In the genomic region with DNA sequence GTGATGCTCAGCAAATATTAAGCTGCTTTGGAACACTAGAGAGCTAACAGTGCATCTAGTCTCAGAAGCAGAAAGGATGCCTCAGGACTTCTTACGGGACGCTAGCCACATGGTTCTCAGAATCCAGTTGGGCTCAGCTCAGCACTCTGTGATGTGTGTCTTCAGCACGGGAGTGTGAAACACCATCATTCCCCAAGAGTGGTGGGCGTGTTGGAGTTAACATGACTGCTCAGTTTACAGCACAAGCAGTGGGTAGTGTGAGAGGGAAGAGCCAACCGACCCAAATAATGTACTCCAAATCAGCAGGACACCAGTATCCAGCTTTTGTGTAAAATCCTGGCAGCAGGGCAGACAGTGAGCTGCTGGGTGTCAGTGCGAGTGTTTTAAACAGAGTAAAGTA, we compare ENCODE assay signal across 10 mouse cellular contexts.
DNase-seq lines count a peak whose midpoint lies in the region; ATAC-seq and TF ChIP-seq lines count a peak whose summit lies in the region.
"Had no signal": no experiment of that assay in that cellular context is flagged by ENCODE, and none has a peak within 500 bp of the region (broad histone marks: within the 10 kb centered on the region; RNA-seq: fewer than 3 reads in every experiment).

No protein-coding gene starts in this region.

- no peak for TF ChIP-seq CTCF in lung, embryonic 14.5 days (IDR thresholded peaks at IDR 0.05; ENCODE audit: low read depth)
- TF ChIP-seq CTCF in lung, postnatal 0 days (IDR thresholded peaks at IDR 0.05), result no peak

- no peak overlapping the region for H3K4me2 ChIP-seq in lung, embryonic 14.5 days
- no peak overlapping the region for H3K4me2 ChIP-seq in lung, postnatal 0 days (replicated peaks; ENCODE audit: low read depth, low read length)
- H3K4me2 ChIP-seq in hindbrain, embryonic 16.5 days (ENCODE audit: low read length), result no peak overlapping the region
- H3K4me2 ChIP-seq in neural tube, embryonic 15.5 days, result peak overlapping the region; percentile 19
- H3K4me2 ChIP-seq: embryonic facial prominence, embryonic 12.5 days had no signal

- DNase-seq in lung, embryonic 14.5 days, result peak; percentile 60
- no peak for DNase-seq in lung, postnatal 0 days (ENCODE audit: low spot score)
- DNase-seq in forebrain, embryonic 10.5 days (ENCODE audit: extremely low spot score, low spot score), result no peak
- DNase-seq in yolk sac, embryonic 10.5 days (ENCODE audit: low spot score), result no peak
- DNase-seq in urinary bladder, postnatal 36 days (ENCODE audit: low spot score in 2 of 2), result no peak
- DNase-seq: heart, adult 11 months; lung, postnatal 10 days had no signal

- H3K4me3 ChIP-seq in lung, embryonic 14.5 days (ENCODE audit: low read depth, low read length), result no peak overlapping the region
- H3K4me3 ChIP-seq in lung, postnatal 0 days (ENCODE audit: low read depth, low read length), result no peak overlapping the region
- H3K4me3 ChIP-seq in forebrain, embryonic 10.5 days, result peak overlapping the region; percentile 6; the same call in 1 of the 2 replicates
- no peak overlapping the region for H3K4me3 ChIP-seq in hindbrain, embryonic 16.5 days (ENCODE audit: low read length)
- H3K4me3 ChIP-seq in neural tube, embryonic 15.5 days (replicated peaks), result no peak overlapping the region
- H3K4me3 ChIP-seq: embryonic facial prominence, embryonic 12.5 days had no signal

- no peaks in the 10 kb centered on the region for H3K27me3 ChIP-seq in lung, embryonic 14.5 days (ENCODE audit: insufficient read depth, low read length)
- H3K27me3 ChIP-seq in lung, postnatal 0 days (replicated peaks; ENCODE audit: insufficient read depth, low read length), result no peaks in the 10 kb centered on the region
- no peaks in the 10 kb centered on the region for H3K27me3 ChIP-seq in forebrain, embryonic 10.5 days (ENCODE audit: poor library complexity, severe bottlenecking)
- H3K27me3 ChIP-seq in hindbrain, embryonic 16.5 days (replicated peaks; ENCODE audit: control insufficient read depth, insufficient read depth, low read length), result no peaks in the 10 kb centered on the region
- H3K27me3 ChIP-seq in neural tube, embryonic 15.5 days (replicated peaks), result no peaks in the 10 kb centered on the region
- H3K27me3 ChIP-seq: embryonic facial prominence, embryonic 12.5 days had no signal

- H3K36me3 ChIP-seq in lung, embryonic 14.5 days (ENCODE audit: insufficient read depth), result no peaks in the 10 kb centered on the region
- H3K36me3 ChIP-seq in lung, postnatal 0 days (ENCODE audit: insufficient read depth, low read length), result no peaks in the 10 kb centered on the region
- H3K36me3 ChIP-seq in forebrain, embryonic 10.5 days (replicated peaks), result peaks cover 8% of the 10 kb centered on the region
- H3K36me3 ChIP-seq in hindbrain, embryonic 16.5 days (ENCODE audit: control insufficient read depth, insufficient read depth, low read length), result no peaks in the 10 kb centered on the region
- H3K36me3 ChIP-seq in neural tube, embryonic 15.5 days, result no peaks in the 10 kb centered on the region
- H3K36me3 ChIP-seq: embryonic facial prominence, embryonic 12.5 days had no signal

- ATAC-seq in lung, embryonic 14.5 days (ENCODE audit: insufficient read depth), result peak; percentile 33; the same call in 1 of the 2 replicates
- ATAC-seq in lung, postnatal 0 days, result no peak
- ATAC-seq in hindbrain, embryonic 16.5 days, result peak; percentile 40
- ATAC-seq in neural tube, embryonic 15.5 days (ENCODE audit: low FRiP score), result peak; percentile 36; the same call in 1 of the 2 replicates

- no peak for TF ChIP-seq EP300 in lung, postnatal 0 days (IDR thresholded peaks at IDR 0.05)

- H3K4me1 ChIP-seq in lung, embryonic 14.5 days (ENCODE audit: insufficient read depth), result peaks cover 39% of the 10 kb centered on the region
- 0 out of 2 replicates have a peak, but pooled peaks cover 2% of the 10 kb centered on the region for H3K4me1 ChIP-seq in lung, postnatal 0 days (ENCODE audit: insufficient read depth, low read depth, low read length)
- peaks cover 56% of the 10 kb centered on the region for H3K4me1 ChIP-seq in forebrain, embryonic 10.5 days
- peaks cover 45% of the 10 kb centered on the region for H3K4me1 ChIP-seq in hindbrain, embryonic 16.5 days (ENCODE audit: control insufficient read depth, insufficient read depth, low read depth, low read length)
- peaks cover 73% of the 10 kb centered on the region for H3K4me1 ChIP-seq in neural tube, embryonic 15.5 days

- H3K9me3 ChIP-seq in lung, embryonic 14.5 days (ENCODE audit: low read depth, low read length), result no peaks in the 10 kb centered on the region; the same call in 1 of the 2 replicates
- peaks cover 3% of the 10 kb centered on the region; the same call in 1 of the 2 replicates for H3K9me3 ChIP-seq in lung, postnatal 0 days (ENCODE audit: low read length)
- H3K9me3 ChIP-seq in forebrain, embryonic 10.5 days, result peaks cover 6% of the 10 kb centered on the region
- no peaks in the 10 kb centered on the region for H3K9me3 ChIP-seq in hindbrain, embryonic 16.5 days (ENCODE audit: control insufficient read depth, low read length)
- H3K9me3 ChIP-seq in neural tube, embryonic 15.5 days (replicated peaks), result no peaks in the 10 kb centered on the region
- H3K9me3 ChIP-seq: embryonic facial prominence, embryonic 12.5 days had no signal

- no peak overlapping the region for H3K9ac ChIP-seq in lung, embryonic 14.5 days
- no peak overlapping the region for H3K9ac ChIP-seq in lung, postnatal 0 days (replicated peaks; ENCODE audit: low read depth)
- no peak overlapping the region for H3K9ac ChIP-seq in hindbrain, embryonic 16.5 days (ENCODE audit: low read depth, low read length)
- no peak overlapping the region for H3K9ac ChIP-seq in neural tube, embryonic 15.5 days (replicated peaks)
- H3K9ac ChIP-seq: embryonic facial prominence, embryonic 12.5 days had no signal

- WGBS in lung, embryonic 14.5 days, result 31% methylated on average over 6 of the region's 6 CpGs
- WGBS in lung, postnatal 0 days, result 53% methylated on average over 6 of the region's 6 CpGs
- WGBS in forebrain, embryonic 10.5 days, result 22% methylated on average over 6 of the region's 6 CpGs
- 22% methylated on average over 6 of the region's 6 CpGs for whole genome bisulfite sequencing in hindbrain, embryonic 16.5 days
- 23% methylated on average over 6 of the region's 6 CpGs for WGBS in neural tube, embryonic 15.5 days

- H3K27ac ChIP-seq in lung, embryonic 14.5 days (ENCODE audit: low read depth), result 0 out of 2 replicates have a peak overlapping the region, but pooled peaks have one; percentile 5
- no peak overlapping the region for H3K27ac ChIP-seq in lung, postnatal 0 days (ENCODE audit: low read length)
- H3K27ac ChIP-seq in forebrain, embryonic 10.5 days, result peak overlapping the region; percentile 56; the same call in 1 of the 2 replicates
- peak overlapping the region; percentile 61 for H3K27ac ChIP-seq in hindbrain, embryonic 16.5 days (ENCODE audit: low read depth, low read length)
- peak overlapping the region; percentile 80 for H3K27ac ChIP-seq in neural tube, embryonic 15.5 days (replicated peaks)
- H3K27ac ChIP-seq: embryonic facial prominence, embryonic 12.5 days had no signal
